Mouse (Mus musculus): Measurements from ENCODE around the gene Prph.

GRCm38 (mm10) chr15:99079804-99080203 is 24.8 kb downstream of the Prph start:
- TF ChIP-seq EP300 (IDR thresholded peaks at IDR 0.05; ENCODE audit: low read depth) (no peak), CTCF (IDR thresholded peaks at IDR 0.05; ENCODE audit: low read depth) (no peak)
